Mouse (Mus musculus): Measurements from ENCODE around the gene Nabp1.

DNA sequence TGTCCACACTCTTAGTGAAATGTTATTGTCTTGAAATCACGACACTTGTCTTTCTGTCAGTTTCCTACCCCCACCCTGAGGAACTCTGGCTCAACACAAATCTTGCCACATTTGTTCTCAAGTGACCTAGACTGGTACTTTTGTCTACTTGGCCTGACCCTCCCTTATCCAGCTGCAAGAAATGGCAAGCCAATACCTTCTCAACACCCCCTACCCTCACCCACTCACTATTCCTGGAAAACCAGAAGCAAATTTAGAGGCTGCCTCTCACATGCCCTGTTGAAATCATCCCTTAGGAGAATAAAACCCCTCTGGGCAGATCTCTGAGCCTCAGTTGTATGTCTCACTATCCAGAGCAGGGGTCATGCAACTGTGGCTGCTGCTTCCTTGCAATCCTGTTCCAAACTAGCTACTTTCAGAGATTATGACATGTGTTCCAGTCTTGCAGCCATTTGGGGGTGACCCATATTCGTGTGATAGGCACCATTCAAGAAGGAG, 20.4 kb upstream of the Nabp1 start:
- TF ChIP-seq POLR2A (IDR thresholded peaks at IDR 0.05; ENCODE audit: insufficient read length, low read depth) = no peak
- TF ChIP-seq MAX (IDR thresholded peaks at IDR 0.05; ENCODE audit: low read depth) = no peak
- TF ChIP-seq E2F4 (IDR thresholded peaks at IDR 0.05; ENCODE audit: insufficient read depth) = no peak
- TF ChIP-seq TCF12 (IDR thresholded peaks at IDR 0.05; ENCODE audit: insufficient read depth, poor library complexity, severe bottlenecking) = no peak
- TF ChIP-seq POLR2AphosphoS2 (IDR thresholded peaks at IDR 0.05; ENCODE audit: insufficient read length, low read depth) = no peak
- no peak for TF ChIP-seq MYOD1 (IDR thresholded peaks at IDR 0.05; ENCODE audit: control insufficient read depth in 1 of 3, insufficient read length in 2 of 3, low read depth in 2 of 3)
- no peak for TF ChIP-seq USF1 (IDR thresholded peaks at IDR 0.05; ENCODE audit: low read depth)
- TF ChIP-seq MYOG (IDR thresholded peaks at IDR 0.05; ENCODE audit: control insufficient read depth in 1 of 3, insufficient read depth in 1 of 3, insufficient read length in 2 of 3, low read depth in 2 of 3) = no peak
- no peak for TF ChIP-seq SRF (IDR thresholded peaks at IDR 0.05; ENCODE audit: control insufficient read depth, insufficient read length, low read depth)
- TF ChIP-seq CEBPB (IDR thresholded peaks at IDR 0.05; ENCODE audit: insufficient read depth, poor library complexity, severe bottlenecking) = no peak
- TF ChIP-seq REST (IDR thresholded peaks at IDR 0.05; ENCODE audit: insufficient read depth, insufficient read length) = no peak
